Mouse (Mus musculus) A20 (cell line): ENCODE data around the gene Creld2.

Experiments used
- DNase-seq: peaks from one replicate; pipeline ENCODE4 v3.0.0-alpha.2; 2011; ENCODE audit warnings: low read depth, low spot score

Gene Creld2

GRCm38 (mm10) chr15:88866934-88867356 is 47.5 kb downstream of the Creld2 start:
- DNase-seq = peak; percentile 11

- peak; percentile 19 for DNase-seq
Measured at GRCm38 (mm10) chr15:88867368-88868023, 48.0 kb downstream of the Creld2 start.

GRCm38 (mm10) chr15:88868024-88868742 is 48.7 kb downstream of the Creld2 start:
- no peak for DNase-seq

- DNase-seq = no peak
Measured at GRCm38 (mm10) chr15:88870418-88871185, 51.2 kb downstream of the Creld2 start.

GRCm38 (mm10) chr15:88874061-88874460 is 54.6 kb downstream of the Creld2 start:
- DNase-seq = no peak

- no peak for DNase-seq
Measured at GRCm38 (mm10) chr15:88874477-88874876, 55.0 kb downstream of the Creld2 start.

- DNase-seq = no peak
Measured at GRCm38 (mm10) chr15:88875625-88876081, 56.2 kb downstream of the Creld2 start.
